Mouse (Mus musculus) kidney, embryonic 15.5 days (tissue): ENCODE data around the gene 2010109A12Rik. TPM values are rescaled to one million over a fixed set of nuclear protein-coding genes. Genes with fewer than 3 reads are reported as not detected.

Experiments
- ATAC-seq: fragments of 200-750 bp; cut with Nextera tagmentation; replicated peaks from 2 replicates; pipeline ENCODE4 v1.8.0; 2017; ENCODE audit warnings: moderate TSS enrichment; ENCODE audit not compliant: low FRiP score
- H3K27ac ChIP-seq: fragments of 300-500 bp; sonication (generic); 2 replicates; pipeline ENCODE4 v1.5.1; 2015; ENCODE audit warnings: mild to moderate bottlenecking, inconsistent platforms
- H3K27me3 ChIP-seq: fragments of 300-500 bp; sonication (generic); 2 replicates; pipeline ENCODE4 v1.6.1; 2015; ENCODE audit warnings: inconsistent platforms
- H3K36me3 ChIP-seq: fragments of 300-500 bp; sonication (generic); 2 replicates; pipeline ENCODE4 v1.6.1; 2015; ENCODE audit warnings: inconsistent platforms
- H3K4me1 ChIP-seq: fragments of 300-500 bp; sonication (generic); 2 replicates; pipeline ENCODE4 v1.6.1; 2015; ENCODE audit warnings: inconsistent platforms
- H3K4me2 ChIP-seq: fragments of 300-500 bp; sonication (generic); 2 replicates; pipeline ENCODE4 v1.6.1; 2015; ENCODE audit warnings: moderate library complexity, mild to moderate bottlenecking, inconsistent platforms
- H3K4me3 ChIP-seq: fragments of 300-500 bp; sonication (generic); replicated peaks from 2 replicates; pipeline ENCODE4 v1.5.1; 2015; ENCODE audit warnings: mild to moderate bottlenecking, inconsistent platforms
- H3K9ac ChIP-seq: fragments of 300-500 bp; sonication (generic); 2 replicates; pipeline ENCODE4 v1.6.1; 2015; ENCODE audit warnings: mild to moderate bottlenecking, inconsistent platforms
- H3K9me3 ChIP-seq: fragments of 300-500 bp; sonication (generic); replicated peaks from 2 replicates; pipeline ENCODE4 v1.6.1; 2016; ENCODE audit warnings: inconsistent platforms
- WGBS: fragments of 180-500 bp; shearing (Covaris S2); methylation state at CpG from one replicate; pipeline ENCODE4 v1.1.7; 2015; ENCODE audit warnings: mixed read lengths; 5-methylcytosine and 5-hydroxymethylcytosine counted together
- polyA plus RNA-seq: library from polyadenylated mRNA; unstranded; fragments of >200 nt; fragmentation: Nextera tagmentation; extraction: Ambion mirVana; gene quantifications from 2 replicates; pipeline ENCODE4 v1.2.1, GENCODE M21; 2015

2010109A12Rik gene
- polyA plus RNA-seq, result 2.0 and 2.5 TPM in 2 replicates

GRCm38 (mm10) chr5:93206109-93207005, at the start of gene 2010109A12Rik, which contains the start of gene Ccni:
TSS of gene 2010109A12Rik (plus strand) at chr5:93206518.
TSS of gene Ccni (minus strand) at chr5:93206495.
- peaks cover 17% of the 10 kb centered on the region for H3K4me1 ChIP-seq
- peak within 1 kb of the TSS; percentile 95 for H3K4me3 ChIP-seq
- peak within 1 kb of the TSS; percentile 71 for H3K4me2 ChIP-seq
- H3K27me3 ChIP-seq, result no peaks in the 10 kb centered on the region
- H3K36me3 ChIP-seq, result peaks cover 8% of the 10 kb centered on the region
- H3K9ac ChIP-seq, result peak within 1 kb of the TSS; percentile 97
- peak; percentile 98 for ATAC-seq
- WGBS, result under 1% methylated on average over 78 of the region's 79 CpGs
- no peaks in the 10 kb centered on the region for H3K9me3 ChIP-seq
- H3K27ac ChIP-seq, result peak within 1 kb of the TSS; percentile 96

- no peaks in the 10 kb centered on the region for H3K27me3 ChIP-seq
- H3K9ac ChIP-seq, result no peak overlapping the region
- no peaks in the 10 kb centered on the region for H3K9me3 ChIP-seq
- H3K27ac ChIP-seq, result no peak overlapping the region
- H3K4me2 ChIP-seq, result no peak overlapping the region
- H3K4me1 ChIP-seq, result peaks cover 4% of the 10 kb centered on the region; the same call in 1 of the 2 replicates
- H3K4me3 ChIP-seq, result no peak overlapping the region
- ATAC-seq, result no peak
- 84% methylated on average over 3 of the region's 3 CpGs for WGBS
- peaks cover 90% of the 10 kb centered on the region for H3K36me3 ChIP-seq
Measured at GRCm38 (mm10) chr5:93163541-93163940, 42.8 kb upstream of the 2010109A12Rik start.

- WGBS, result 95% methylated on average over 11 of the region's 11 CpGs
- H3K4me1 ChIP-seq, result no peaks in the 10 kb centered on the region
- H3K36me3 ChIP-seq, result peaks cover 95% of the 10 kb centered on the region
- H3K4me3 ChIP-seq, result no peak overlapping the region
- H3K4me2 ChIP-seq, result no peak overlapping the region
- no peak for ATAC-seq
- H3K27ac ChIP-seq, result no peak overlapping the region
- no peaks in the 10 kb centered on the region for H3K9me3 ChIP-seq
- H3K27me3 ChIP-seq, result no peaks in the 10 kb centered on the region
- H3K9ac ChIP-seq, result no peak overlapping the region
Measured at GRCm38 (mm10) chr5:93167919-93168516, 38.3 kb upstream of the 2010109A12Rik start.

GRCm38 (mm10) chr5:93168654-93169053, 37.7 kb upstream of the 2010109A12Rik start:
- WGBS, result 91% methylated on average over 6 of the region's 6 CpGs
- Histone ChIP-seq H3K27ac (no peak overlapping the region), H3K9ac (no peak overlapping the region), H3K4me3 (no peak overlapping the region), H3K4me1 (no peaks in the 10 kb centered on the region), H3K27me3 (no peaks in the 10 kb centered on the region), H3K36me3 (peaks cover 95% of the 10 kb centered on the region), H3K4me2 (no peak overlapping the region), H3K9me3 (no peaks in the 10 kb centered on the region)
- ATAC-seq, result no peak

- Histone ChIP-seq H3K36me3 (peaks cover 94% of the 10 kb centered on the region), H3K4me1 (no peaks in the 10 kb centered on the region), H3K4me3 (no peak overlapping the region), H3K4me2 (no peak overlapping the region), H3K27ac (no peak overlapping the region), H3K27me3 (no peaks in the 10 kb centered on the region), H3K9me3 (no peaks in the 10 kb centered on the region), H3K9ac (no peak overlapping the region)
- no peak for ATAC-seq
- WGBS, result 96% methylated on average over 15 of the region's 15 CpGs
Measured at GRCm38 (mm10) chr5:93171420-93171819, 34.9 kb upstream of the 2010109A12Rik start.

GRCm38 (mm10) chr5:93172536-93172935, 33.8 kb upstream of the 2010109A12Rik start:
- Histone ChIP-seq H3K4me3 (no peak overlapping the region), H3K9me3 (no peaks in the 10 kb centered on the region), H3K9ac (no peak overlapping the region), H3K27me3 (no peaks in the 10 kb centered on the region), H3K36me3 (peaks cover 93% of the 10 kb centered on the region), H3K4me1 (no peaks in the 10 kb centered on the region), H3K27ac (no peak overlapping the region), H3K4me2 (no peak overlapping the region)
- 75% methylated on average over 6 of the region's 6 CpGs for whole genome bisulfite sequencing
- ATAC-seq, result no peak

GRCm38 (mm10) chr5:93174675-93175074, 31.6 kb upstream of the 2010109A12Rik start:
- H3K4me3 ChIP-seq, result no peak overlapping the region
- WGBS, result 82% methylated on average over 6 of the region's 6 CpGs
- peaks cover 90% of the 10 kb centered on the region for H3K36me3 ChIP-seq
- H3K4me2 ChIP-seq, result no peak overlapping the region
- H3K27ac ChIP-seq, result no peak overlapping the region
- H3K27me3 ChIP-seq, result no peaks in the 10 kb centered on the region
- no peak for ATAC-seq
- no peaks in the 10 kb centered on the region for H3K4me1 ChIP-seq
- H3K9ac ChIP-seq, result no peak overlapping the region
- H3K9me3 ChIP-seq, result no peaks in the 10 kb centered on the region

- H3K4me1 ChIP-seq, result no peaks in the 10 kb centered on the region
- no peak overlapping the region for H3K4me3 ChIP-seq
- no peaks in the 10 kb centered on the region for H3K27me3 ChIP-seq
- H3K4me2 ChIP-seq, result no peak overlapping the region
- H3K9ac ChIP-seq, result no peak overlapping the region
- H3K27ac ChIP-seq, result peak overlapping the region; percentile 27; the same call in 1 of the 2 replicates
- no peak for ATAC-seq
- WGBS, result 79% methylated on average over 6 of the region's 6 CpGs
- no peaks in the 10 kb centered on the region for H3K9me3 ChIP-seq
- peaks cover 84% of the 10 kb centered on the region for H3K36me3 ChIP-seq
Measured at GRCm38 (mm10) chr5:93178616-93179015, 27.7 kb upstream of the 2010109A12Rik start.

GRCm38 (mm10) chr5:93180252-93180651, 26.1 kb upstream of the 2010109A12Rik start:
- 67% methylated on average over 2 of the region's 2 CpGs for WGBS
- ATAC-seq, result no peak
- H3K4me2 ChIP-seq, result no peak overlapping the region
- H3K27ac ChIP-seq, result no peak overlapping the region
- H3K9me3 ChIP-seq, result no peaks in the 10 kb centered on the region
- no peaks in the 10 kb centered on the region for H3K4me1 ChIP-seq
- no peaks in the 10 kb centered on the region for H3K27me3 ChIP-seq
- no peak overlapping the region for H3K4me3 ChIP-seq
- H3K9ac ChIP-seq, result no peak overlapping the region
- H3K36me3 ChIP-seq, result peaks cover 84% of the 10 kb centered on the region

- WGBS, result 68% methylated on average over 6 of the region's 6 CpGs
- peaks cover 86% of the 10 kb centered on the region for H3K36me3 ChIP-seq
- H3K27ac ChIP-seq, result no peak overlapping the region
- H3K4me1 ChIP-seq, result no peaks in the 10 kb centered on the region
- H3K4me3 ChIP-seq, result no peak overlapping the region
- ATAC-seq, result no peak
- no peak overlapping the region for H3K9ac ChIP-seq
- H3K27me3 ChIP-seq, result no peaks in the 10 kb centered on the region
- no peak overlapping the region for H3K4me2 ChIP-seq
- no peaks in the 10 kb centered on the region for H3K9me3 ChIP-seq
Measured at GRCm38 (mm10) chr5:93183311-93183710, 23.0 kb upstream of the 2010109A12Rik start.

GRCm38 (mm10) chr5:93184548-93184947, 21.8 kb upstream of the 2010109A12Rik start:
- H3K4me1 ChIP-seq, result no peaks in the 10 kb centered on the region
- ATAC-seq, result no peak
- no peak overlapping the region for H3K27ac ChIP-seq
- H3K27me3 ChIP-seq, result no peaks in the 10 kb centered on the region
- H3K9ac ChIP-seq, result no peak overlapping the region
- no peaks in the 10 kb centered on the region for H3K9me3 ChIP-seq
- H3K4me2 ChIP-seq, result no peak overlapping the region
- no peak overlapping the region for H3K4me3 ChIP-seq
- peaks cover 86% of the 10 kb centered on the region for H3K36me3 ChIP-seq
- 88% methylated on average over 6 of the region's 6 CpGs for WGBS

GRCm38 (mm10) chr5:93189607-93190006, 16.7 kb upstream of the 2010109A12Rik start:
- Histone ChIP-seq H3K27ac (no peak overlapping the region), H3K9ac (no peak overlapping the region), H3K4me2 (no peak overlapping the region), H3K36me3 (peaks cover 67% of the 10 kb centered on the region), H3K27me3 (no peaks in the 10 kb centered on the region), H3K4me1 (no peaks in the 10 kb centered on the region), H3K9me3 (no peaks in the 10 kb centered on the region), H3K4me3 (no peak overlapping the region)
- 72% methylated on average over 3 of the region's 3 CpGs for WGBS
- no peak for ATAC-seq
